Mouse (Mus musculus) urinary bladder, postnatal 4 days (tissue): Measurements from ENCODE around the gene Ajm1.
"Not testable (repeated sequence)": the region's sequence is repeated elsewhere in the genome, so short reads cannot be mapped to it uniquely, and the experiment has no call there.

Experiments
- DNase-seq, 2 experiments: peaks; one replicate each; pipeline ENCODE4 v3.0.0; 2021 to 2022; ENCODE audit warnings: low spot score in 2 of 2

The Ajm1 gene

DNA sequence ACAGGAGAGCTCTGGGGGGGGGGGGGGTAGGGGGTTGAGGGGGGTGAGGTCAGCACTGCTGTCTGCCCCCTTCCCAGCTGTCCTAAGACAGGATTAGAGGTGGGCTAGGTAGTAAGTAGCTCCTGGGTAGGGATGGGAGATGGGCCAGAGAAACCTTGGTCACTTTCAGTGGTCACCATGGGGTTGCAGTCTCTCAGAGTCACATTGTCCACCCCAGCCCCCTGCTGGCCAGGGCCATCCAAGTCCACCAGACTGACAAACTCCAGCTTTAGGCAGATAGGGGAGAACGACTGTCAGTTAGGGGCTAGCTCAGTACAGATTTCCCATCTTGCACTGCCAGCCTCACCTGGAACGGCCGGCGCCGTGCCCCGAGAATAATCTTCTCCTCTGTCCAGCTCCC lies 15.0 kb downstream of the Ajm1 start:
- DNase-seq, result no peak

DNA sequence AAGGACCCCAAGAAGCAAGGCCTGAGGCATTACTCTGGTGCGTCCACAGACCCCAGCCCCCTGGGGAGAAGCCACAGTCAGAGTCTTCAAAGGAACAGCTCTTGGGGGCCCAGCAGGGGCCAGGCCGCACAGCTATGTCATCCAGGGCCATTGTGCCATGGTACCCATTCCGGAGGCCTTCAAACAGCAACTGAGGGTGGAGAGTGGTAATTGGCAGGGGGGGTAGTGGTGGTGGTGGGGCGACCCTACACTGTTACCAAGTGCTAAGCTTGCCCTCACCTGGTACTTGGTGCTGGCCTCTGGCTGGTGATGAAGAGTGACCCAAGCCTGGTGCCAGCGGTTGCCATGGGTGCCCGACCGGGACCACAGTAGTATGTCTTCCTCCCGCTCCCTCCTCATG lies 15.8 kb downstream of the Ajm1 start:
- DNase-seq, result no peak

DNA sequence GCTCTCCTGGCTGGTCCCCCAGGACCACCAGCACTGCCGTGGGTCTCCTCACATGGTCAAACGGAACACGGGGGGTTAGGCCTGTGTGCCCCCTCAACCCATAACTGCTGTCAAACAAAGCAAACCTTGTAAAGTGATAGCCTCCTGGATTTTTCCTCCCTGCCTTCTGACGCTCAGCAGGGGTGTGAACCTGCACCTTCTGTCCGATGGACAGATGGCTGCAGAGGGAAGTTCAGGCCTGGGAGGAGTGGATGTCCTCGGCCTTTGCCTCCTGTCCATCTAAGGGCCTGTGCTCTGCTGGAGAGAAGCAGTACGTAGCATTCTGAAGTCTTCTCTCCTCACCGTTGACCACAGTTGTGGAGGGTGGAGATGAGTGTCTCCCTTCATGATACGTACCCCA lies 19.6 kb downstream of the Ajm1 start:
- DNase-seq, result no peak

DNA sequence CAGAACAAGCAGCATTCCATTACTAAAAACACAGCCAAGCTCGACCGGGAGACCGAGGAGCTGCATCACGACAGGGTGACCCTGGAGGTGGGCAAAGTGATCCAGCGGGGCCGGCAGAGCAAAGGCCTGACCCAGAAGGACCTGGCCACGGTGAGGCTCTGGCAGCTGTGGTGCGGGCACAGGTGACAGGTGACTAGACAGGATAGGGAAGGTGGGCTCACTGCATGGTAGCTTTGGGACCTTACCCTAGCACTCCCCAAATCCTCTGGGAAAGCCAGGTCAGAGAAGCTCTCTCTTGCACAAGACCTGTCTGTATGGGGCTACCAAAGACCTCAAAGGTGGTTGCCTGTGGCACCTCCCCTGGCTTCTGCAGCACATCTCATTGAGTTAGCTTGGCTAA lies 21.0 kb downstream of the Ajm1 start:
- no peak for DNase-seq

DNA sequence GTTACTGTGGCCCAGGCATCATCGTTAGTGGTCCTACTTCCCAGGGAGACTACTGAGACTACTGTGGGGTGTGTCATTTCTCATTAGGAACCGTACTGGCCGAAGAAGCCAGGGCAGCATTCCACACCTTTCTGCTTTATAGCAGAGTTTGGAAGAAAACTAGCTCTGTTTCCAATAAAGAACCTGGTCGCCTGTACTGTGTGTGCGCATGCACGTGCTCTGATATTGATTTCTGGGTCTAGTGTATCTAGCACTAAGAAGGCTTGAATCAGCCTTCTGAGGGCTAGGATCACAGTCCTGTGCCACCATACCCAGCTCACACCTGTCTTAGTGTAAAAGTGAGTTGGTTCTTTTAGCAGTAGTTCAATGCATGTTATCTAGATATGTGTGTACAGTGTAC lies 22.8 kb downstream of the Ajm1 start:
- DNase-seq, result no peak

DNA sequence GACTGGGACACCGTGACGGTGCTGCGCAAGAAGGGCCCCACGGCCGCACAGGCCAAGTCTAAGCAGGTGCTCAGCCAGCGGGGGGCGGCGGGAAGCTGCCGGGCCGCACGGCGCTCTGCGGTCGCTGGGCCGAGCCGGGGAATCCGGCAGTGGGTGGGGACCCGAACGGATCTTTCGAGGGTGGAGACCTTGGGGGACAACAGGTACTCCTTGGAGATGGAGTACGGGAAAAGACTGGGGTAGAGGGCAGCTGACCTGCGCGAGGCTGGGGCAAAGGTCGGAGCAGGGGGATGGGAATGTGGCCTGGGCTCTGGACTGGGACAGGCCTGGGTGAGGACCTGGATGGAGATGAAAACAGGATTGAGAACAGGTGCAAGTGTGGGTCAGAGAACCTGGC lies 23.6 kb downstream of the Ajm1 start:
- no peak for DNase-seq

DNA sequence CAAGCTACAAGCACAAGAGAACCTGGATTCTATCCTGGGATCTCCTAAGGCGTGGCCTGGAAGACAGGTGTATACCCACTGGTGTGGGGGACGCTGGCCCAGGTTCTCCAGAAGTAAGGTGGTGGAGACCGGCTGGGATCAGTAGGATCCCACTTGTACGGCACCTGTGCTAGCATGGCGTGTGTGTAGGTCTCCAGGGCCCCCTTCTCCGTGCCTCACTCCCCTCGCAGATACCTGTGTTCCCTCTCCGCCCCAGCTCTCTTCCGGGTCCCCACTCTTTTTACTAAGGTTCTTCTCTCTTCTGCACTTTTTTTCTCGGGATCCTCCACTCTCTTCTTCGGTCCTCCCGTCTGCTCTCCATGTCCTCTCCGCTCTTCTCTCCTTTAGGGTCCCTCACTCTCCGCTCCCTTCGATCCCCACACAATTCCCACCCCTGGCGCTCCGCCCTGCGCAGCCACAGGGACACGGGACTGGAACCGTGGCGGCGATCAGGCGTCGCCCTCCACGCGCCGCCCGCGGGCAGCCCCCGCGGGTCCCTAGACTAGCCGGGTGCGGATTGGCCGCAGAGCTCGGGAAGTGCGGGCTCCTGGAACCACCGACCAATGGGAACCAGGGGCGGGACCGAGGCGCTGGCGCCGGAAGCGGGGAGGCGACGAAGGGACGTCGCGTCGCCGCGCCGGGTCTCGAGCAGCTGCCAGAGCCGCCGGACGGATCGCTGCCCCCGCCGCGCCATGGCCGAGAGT lies 24.2 kb downstream of the Ajm1 start, which contains the start of gene Edf1:
Gene Edf1 (plus strand): TSS at position 627 of the 743 bp plus-strand sequence.
- DNase-seq, result peak; percentile 91 to 94

DNA sequence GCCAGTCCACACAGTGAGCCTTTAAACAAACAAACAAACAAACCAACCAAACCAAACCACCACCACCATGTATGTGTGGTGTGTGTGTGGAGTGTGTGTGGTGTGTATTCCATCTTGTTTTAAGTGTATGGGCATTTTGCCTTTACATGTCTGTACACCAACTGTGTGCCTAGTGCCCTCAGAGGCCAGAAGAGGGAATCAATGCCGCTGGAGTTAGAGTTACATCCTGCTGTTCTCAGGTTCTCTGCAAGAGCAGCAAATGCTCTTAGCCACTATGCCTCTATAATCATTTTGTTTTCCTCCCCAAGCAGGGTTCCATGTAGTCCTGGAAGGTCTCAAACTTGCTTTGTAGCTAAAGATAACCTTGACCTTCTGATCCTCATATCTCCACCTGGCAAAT lies 25.3 kb downstream of the Ajm1 start:
- no peak for DNase-seq

DNA sequence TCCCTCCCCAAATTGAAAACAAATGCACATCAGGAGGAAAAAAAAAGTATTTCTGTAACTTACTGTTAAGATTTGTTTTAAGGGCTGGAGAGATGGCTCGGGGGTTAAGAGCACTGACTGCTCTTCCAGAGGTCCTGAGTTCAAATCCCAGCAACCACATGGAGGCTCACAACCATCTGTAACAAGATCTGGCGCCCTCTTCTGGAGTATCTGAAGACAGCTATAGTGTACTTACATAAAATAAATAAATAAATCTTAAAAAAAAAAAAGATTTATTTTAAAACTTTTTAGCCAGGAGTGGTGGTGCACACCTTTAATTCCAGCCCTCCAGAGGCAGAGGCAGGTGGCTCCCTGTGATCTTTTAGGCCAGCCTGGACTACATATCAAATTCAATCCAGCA lies 26.1 kb downstream of the Ajm1 start:
- DNase-seq, result not testable (repeated sequence)

DNA sequence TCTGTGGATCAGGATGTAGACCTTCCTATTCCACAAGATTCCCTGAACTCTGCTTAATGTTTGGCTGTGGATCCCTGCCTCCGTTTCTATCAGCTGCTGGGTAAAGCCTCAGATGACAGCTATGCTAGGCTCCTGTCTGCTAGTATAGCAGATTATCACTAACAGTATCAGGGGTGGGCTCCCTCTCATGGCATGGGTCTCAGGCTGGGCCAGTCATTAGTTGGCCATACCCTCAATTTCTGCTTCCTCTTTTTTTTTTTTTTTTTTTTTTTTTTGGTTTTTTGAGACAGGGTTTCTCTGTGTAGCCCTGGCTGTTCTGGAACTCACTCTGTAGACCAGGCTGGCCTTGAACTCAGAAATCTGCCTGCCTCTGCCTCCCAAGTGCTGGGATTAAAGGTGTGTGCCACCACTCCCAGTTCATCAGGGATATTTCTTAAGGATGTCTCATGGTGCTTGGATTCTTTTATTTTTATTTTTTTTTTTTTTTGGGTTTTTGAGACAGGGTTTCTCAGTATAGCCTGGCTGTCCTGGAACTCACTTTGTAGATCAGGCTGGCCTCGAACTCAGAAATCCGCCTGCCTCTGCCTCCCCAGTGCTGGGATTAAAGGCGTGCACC lies 28.3 kb downstream of the Ajm1 start:
- DNase-seq, result not testable (repeated sequence)

DNA sequence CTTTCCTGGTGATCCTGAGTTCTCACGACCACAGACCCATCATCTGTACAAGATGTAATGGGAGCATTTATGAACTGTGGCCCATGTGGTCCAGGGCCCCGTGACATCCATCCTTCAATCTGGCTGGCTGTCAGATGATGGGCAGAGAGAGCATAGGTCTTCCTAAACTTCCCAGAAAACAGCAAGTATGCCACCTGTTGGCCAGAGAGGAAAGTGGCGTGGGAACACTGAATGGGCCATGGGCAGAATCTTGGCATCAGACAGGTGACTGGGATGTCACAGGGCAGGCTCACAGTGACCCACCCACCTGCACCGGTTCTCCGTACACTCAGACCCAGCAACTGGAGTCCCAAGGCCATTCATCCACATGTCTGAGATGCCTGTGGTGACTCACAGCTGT lies 30.4 kb downstream of the Ajm1 start:
- no peak for DNase-seq

DNA sequence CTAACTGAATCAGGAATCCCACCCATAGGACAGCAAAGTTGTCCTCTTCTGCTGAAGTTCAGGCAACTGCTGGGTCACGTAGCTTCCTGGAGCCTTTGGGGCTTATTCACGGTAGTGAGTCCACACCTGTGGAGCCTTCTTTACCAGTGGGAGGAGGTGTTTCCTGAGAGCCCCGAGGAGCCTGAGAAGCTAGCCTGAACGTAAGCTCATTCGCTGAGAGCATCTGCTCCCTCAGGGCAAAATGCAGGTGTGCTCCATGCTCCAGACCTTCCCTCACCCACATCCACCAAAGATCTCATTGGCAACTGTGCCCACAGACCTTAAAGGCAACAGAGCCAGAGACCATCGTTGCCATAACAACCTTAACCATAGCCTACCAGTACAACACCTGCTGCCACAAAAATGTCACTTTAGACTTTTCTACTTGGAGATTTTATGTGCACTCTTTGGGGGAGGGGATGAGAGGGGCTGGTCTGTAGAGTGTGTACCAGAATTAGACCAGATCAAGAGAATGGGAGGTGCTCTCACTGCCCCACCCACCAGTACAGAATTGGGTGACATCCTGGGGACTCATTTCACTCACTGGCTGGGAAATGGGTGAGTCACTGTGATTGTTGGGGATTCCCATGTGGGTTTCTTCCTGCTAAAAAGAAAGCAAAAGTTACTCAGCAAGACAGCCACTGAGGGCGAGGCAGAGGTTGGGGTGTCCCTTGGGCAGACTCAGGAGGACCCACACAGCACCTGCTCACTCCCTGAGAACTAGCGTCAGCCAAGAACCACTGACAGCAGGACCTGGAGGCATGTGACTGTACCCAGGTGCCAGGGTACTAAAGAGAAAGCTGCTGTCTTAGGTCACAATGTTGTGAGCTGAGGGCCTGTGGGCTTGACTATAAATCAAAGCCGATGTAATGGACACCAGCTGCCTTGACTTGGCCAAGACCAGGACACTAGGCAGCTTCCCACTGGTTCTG lies 32.3 kb downstream of the Ajm1 start:
- DNase-seq, result no peak

DNA sequence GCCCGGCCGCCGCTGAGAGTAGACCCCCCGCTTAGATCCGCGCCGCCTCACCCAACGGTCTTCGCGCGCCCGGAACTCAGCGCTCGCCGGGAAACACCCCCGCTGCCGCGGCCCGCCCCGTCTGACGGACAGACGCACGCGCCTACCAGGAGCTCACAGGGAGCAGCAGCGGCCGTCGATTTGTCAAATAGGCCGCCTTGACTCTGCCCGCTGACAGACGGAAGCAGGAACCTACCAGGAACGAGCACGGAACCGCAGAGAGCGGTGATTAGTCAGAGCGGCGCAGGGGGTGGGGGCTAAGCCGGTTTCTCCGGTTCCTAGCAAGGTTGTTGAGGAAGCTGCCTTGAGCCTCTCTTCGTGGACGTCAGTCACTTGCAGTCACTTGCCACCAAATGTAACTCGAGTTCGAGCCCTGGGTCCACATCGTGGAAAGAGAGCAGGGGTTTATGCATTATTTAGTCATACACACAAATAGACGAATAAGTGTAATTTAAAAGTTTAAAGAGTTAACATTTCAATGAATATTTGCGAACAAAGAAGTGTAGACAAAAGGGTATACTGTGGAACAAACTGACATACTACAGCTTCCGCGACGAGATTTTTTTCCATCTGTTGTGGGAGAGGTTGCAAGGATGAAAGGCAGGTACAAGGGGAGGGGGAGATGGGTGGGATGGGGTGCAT lies 34.6 kb downstream of the Ajm1 start, which contains the start of gene Traf2:
Gene Traf2 (minus strand): TSS at position 130 of the 681 bp plus-strand sequence.
- DNase-seq, result peak; percentile 98 to 99

DNA sequence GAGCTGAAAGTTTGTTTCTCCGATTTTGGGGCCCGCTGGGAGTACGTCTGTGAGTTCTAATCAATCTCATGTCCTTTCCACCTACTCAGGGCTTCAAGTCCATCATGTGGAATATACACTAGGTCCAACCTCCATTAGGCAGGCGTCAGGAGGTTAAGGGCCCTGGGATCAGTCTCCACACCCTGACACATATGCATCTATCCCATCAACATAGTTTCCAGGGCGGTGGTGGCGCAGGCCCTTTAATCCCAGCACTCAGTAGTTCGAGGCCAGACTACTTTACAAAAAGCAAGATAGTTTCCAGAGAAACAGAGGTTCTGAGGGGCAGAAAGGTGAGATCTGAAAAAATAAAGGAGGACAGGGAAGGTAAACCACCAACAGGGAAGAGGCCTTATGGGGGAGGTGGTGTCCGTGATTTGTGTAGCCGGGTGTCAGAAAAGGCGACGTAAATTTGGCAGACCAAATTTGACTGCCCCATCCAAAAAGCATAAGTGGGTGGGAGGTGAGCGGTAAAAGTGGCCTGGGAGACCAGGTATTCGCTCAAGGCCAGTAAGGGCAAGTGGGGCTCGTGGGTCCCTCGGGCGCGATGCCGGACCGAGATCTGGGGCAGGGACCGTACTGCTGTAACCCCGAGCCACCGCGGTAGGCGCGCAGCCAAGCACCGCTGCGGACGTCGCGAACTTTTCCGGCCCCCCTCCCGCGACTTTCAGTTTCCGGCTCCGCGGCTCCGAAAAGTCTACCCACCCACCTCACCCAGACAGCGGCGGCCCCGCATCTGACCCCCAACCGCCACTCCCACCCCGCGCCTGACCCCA lies 35.4 kb downstream of the Ajm1 start:
- DNase-seq, result no peak

DNA sequence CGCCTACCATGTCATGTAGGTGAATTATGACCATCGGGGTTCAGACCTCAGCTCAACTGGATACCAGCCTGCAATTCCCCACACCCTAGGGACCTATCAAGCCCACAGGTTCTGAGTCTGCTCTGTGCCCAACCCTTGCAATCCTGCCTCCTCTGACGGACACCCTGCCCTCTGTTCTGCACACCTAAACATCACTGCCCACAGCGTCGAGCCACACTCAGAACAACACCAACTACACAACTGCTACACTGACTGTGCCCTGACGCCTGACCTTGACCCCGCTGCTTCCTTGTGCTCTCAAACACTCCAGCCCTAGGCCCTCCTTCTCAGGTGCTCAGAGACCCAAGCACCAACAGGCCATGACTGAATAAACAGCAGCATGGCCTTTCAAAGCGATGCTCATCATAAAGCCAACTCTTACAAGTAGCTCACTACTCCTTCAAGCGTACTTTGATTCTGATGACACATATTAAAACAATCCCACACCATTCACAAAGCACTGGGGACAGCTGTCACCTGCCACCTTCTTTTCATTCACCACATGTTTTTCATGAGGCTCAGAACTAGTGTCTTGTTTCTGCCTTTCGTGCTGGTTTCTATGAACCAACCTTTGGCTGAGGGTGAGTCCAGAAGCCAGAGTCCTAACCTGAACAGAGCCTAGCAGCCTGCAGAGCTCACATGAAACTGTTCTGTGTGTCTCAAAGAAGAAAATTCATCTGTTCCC lies 39.8 kb downstream of the Ajm1 start:
- no peak for DNase-seq

DNA sequence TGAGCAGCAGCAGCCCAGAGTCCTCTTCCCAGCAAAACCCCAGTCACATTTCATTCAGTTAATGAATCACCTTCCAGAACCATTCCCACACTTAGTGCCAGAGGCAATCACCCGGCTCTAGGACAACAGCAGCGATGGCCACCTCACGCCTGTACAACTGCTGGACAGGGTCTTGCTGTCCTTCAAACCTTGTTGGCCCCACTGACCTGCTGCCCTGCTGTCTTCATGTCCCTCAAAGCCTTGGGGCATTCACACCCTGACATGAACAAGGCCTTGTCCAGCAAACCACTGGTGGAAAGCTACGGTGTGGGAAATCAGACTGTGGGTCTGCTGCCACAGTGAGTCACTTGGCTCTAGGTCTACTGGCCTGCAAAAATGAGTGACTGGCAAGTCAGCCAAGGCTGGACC lies 41.0 kb downstream of the Ajm1 start:
- no peak for DNase-seq

DNA sequence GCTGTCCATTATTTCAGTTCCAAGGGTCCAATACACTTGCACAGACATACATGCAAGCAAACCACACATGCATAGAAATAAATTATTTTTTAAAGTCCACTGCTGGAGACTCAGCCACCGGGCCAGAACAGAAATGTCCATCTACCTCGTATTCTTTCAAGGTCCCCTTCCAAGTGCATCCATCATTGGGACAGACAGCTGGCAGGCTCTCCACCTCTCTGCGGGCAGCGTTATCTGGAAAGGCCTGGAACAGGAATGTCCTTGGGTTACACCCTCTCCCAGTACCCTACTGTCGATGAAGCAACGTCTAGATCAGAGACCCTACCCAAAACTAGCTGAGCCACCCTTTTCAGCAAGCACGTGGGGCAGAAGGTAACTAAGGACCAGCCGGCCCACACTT lies 45.0 kb downstream of the Ajm1 start:
- DNase-seq, result no peak

DNA sequence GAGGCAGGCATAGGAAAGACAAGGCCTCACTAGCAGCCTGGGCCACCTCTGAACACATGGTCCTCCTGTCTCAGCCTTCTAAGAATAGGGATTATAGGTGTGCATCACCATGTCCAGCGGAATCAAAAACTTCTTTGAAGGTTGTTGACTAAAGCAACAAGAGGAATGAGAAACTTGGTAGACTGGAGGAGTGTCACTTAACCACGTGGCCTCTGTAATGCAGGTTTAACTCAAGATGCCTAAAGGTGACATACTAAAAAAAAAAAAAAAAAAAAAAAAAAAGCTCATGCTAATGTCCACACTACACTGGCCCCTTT lies 46.7 kb downstream of the Ajm1 start:
- DNase-seq, result no peak

DNA sequence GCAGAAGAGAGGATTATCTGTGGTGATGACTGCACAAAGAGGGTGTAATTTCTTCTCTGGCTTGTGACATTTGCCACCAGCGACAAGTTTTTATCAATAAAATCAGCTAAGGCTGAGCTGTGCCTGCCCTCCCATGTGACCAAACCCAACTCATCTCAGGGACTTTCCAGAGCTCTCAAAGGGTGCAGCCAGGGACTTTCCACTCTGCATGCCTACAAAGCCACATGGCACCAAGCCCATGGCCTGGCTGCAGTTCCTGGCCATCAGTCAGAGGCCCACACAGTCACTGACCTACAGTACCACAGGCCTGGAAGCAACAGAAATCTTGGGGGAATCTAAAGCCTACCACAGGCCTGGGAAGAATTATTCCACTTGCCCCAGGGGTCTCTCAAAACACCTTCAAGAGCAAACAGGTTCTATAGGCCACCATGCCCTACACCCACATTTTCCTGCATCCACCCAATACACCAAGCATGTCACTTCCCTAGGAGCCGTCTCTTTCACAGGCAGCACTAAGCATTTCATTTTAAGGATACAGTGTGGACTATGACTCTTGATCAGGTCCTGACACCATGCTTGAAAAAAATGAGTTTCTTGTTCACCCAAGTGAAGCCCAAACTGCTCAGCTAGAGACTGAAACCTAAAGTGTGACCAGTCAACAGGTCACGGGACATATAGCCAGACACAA lies 47.2 kb downstream of the Ajm1 start:
- no peak for DNase-seq

DNA sequence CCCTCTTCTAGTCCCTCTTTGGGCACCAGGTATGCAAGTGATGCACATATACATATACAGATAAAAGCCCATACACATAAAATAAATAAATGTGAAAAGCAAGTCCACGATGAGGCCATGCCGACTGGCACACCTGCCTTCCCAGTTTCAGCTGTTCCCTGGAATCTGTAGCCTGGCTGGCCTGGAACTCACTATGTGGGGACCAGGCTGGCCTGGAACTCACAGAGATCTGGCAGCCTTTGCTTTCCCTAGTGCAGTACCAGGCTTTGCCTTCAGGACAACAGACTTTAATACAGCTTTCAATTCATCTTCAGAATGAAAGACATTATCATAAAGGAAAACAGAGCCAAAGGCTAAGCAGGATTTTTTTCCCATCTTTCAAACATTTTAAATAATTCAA lies 47.9 kb downstream of the Ajm1 start:
- no peak for DNase-seq
